Mouse (Mus musculus) mouse trophoblast stem cell (cell line): ENCODE measurements around the gene Cd180.

Experiments used
- in situ Hi-C, 2 experiments: fragments of 300-500 bp; cut with MseI, MboI; formaldehyde crosslinking; loops; 2 replicates in 1 of 2; 3 replicates in 1 of 2; pipeline ENCODE4 v1.15.1; 2025

Cd180 gene

DNA sequence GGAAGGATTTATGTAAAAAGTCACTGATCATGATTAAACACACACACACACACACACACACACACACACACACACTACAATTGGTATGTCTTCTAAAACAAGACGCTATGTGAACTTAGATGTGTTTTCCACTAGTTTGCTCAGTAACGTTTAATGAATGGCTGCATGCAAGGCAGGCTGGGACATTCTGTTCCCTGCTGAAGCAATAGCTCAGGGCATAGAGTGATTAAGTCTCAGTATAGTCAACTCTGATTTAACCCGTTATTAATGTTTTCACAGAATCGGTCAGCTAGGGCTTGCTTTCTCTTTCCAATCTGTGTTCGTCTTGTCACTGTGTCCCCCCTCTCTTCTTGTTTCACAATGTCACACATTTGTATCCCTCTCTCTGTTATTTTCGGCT, 82.1 kb downstream of the Cd180 start:
- in situ Hi-C loops = no loop called here

- in situ Hi-C loops = no loop called here
These were observed 85.5 kb downstream of the Cd180 start for GRCm38 (mm10) chr13:102778859-102779258.

- in situ Hi-C loops = no loop called here
These were observed 85.9 kb downstream of the Cd180 start for GRCm38 (mm10) chr13:102779275-102779674.

DNA sequence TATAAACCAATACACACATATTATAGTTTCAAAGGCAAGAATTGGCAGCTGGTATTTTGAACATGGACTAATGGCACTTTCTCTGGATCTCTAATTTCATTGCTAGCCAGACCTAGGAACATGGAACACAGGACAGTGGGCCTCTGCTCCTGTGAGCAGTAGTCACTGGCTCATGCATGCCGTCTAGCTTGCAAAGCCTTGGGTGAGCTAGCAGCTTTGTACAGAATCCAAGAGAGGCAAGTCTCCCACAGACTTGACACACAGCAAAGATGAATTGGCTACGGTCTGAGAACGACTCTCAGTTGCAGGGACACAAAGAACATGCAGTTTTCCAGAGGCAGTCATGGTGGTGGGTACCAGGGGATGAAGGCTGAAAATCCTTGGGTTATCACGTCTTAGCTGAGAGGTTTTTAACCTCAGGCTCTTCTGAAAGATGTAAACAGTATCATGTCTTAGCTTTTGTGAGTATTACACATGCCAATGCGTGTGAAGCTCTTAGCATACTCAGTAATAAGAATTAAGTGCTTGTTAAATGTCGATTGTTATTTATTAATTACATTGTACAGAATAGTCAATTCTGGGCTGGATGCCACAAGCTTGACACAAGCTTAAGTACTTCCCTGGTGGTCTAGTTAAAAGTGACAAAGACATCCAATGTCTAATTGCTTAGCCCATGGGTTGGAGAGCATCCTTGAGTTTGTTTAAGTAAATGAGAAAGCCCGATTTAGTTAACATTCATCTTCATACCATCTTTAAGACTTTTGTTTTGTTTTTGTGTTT, 90.4 kb downstream of the Cd180 start:
- in situ Hi-C loops = no loop called here

- in situ Hi-C loops = no loop called here
These were observed 93.4 kb downstream of the Cd180 start for GRCm38 (mm10) chr13:102786666-102787230.
